Mouse (Mus musculus) heart, embryonic 14.5 days (tissue): ENCODE data around the gene Gfral. TPM values are rescaled to one million over a fixed set of nuclear protein-coding genes. Genes with fewer than 3 reads are reported as not detected.

ENCODE experiments used
- ATAC-seq: fragments of 200-750 bp; cut with Nextera tagmentation; 2 replicates; pipeline ENCODE4 v1.8.0; 2017; ENCODE audit warnings: low read depth, moderate TSS enrichment; ENCODE audit not compliant: insufficient number of reproducible peaks, insufficient read depth, low FRiP score
- H3K27ac ChIP-seq, 2 experiments: fragments of 200-500 bp in 1 of 2; fragments of 300-500 bp in 1 of 2; sonication (generic) in 1 of 2; replicated peaks in 1 of 2; 2 replicates each; pipeline ENCODE4 v1.5.1; 2012 to 2014; ENCODE audit warnings: low read depth in 2 of 2, low read length in 2 of 2, control low read depth in 1 of 2, mild to moderate bottlenecking in 1 of 2, mixed read lengths in 1 of 2; ENCODE audit not compliant: control insufficient read depth in 1 of 2, insufficient read depth in 1 of 2
- H3K27me3 ChIP-seq: fragments of 300-500 bp; sonication (generic); 2 replicates; pipeline ENCODE4 v1.6.1; 2014; ENCODE audit warnings: mild to moderate bottlenecking, low read length, control low read depth; ENCODE audit not compliant: control insufficient read depth, insufficient read depth
- H3K36me3 ChIP-seq: fragments of 300-500 bp; sonication (generic); 2 replicates; pipeline ENCODE4 v1.6.1; 2014; ENCODE audit warnings: mild to moderate bottlenecking, control low read depth, low read length, mixed read lengths; ENCODE audit not compliant: control insufficient read depth, insufficient read depth
- H3K4me1 ChIP-seq, 2 experiments: fragments of 200-500 bp in 1 of 2; fragments of 300-500 bp in 1 of 2; sonication (generic) in 1 of 2; 2 replicates each; pipeline ENCODE4 v1.6.1; 2012 to 2014; ENCODE audit warnings: low read length in 2 of 2, control low read depth in 1 of 2, mixed read lengths in 1 of 2; ENCODE audit not compliant: control insufficient read depth in 2 of 2, insufficient read depth in 2 of 2
- H3K4me2 ChIP-seq: fragments of 300-500 bp; sonication (generic); 2 replicates; pipeline ENCODE4 v1.6.1; 2014; ENCODE audit warnings: mild to moderate bottlenecking, low read length
- H3K4me3 ChIP-seq, 2 experiments: fragments of 200-500 bp in 1 of 2; fragments of 300-500 bp in 1 of 2; sonication (generic) in 1 of 2; 2 replicates each; pipeline ENCODE4 v1.5.1; 2012 to 2014; ENCODE audit warnings: low read length in 2 of 2, mild to moderate bottlenecking in 2 of 2, control low read depth in 1 of 2, low read depth in 1 of 2, moderate library complexity in 1 of 2; ENCODE audit not compliant: control insufficient read depth in 1 of 2, insufficient read depth in 1 of 2
- H3K9ac ChIP-seq: fragments of 300-500 bp; sonication (generic); 2 replicates; pipeline ENCODE4 v1.6.1; 2014; ENCODE audit warnings: mild to moderate bottlenecking, low read length
- H3K9me3 ChIP-seq: fragments of 300-500 bp; sonication (generic); 2 replicates; pipeline ENCODE4 v1.6.1; 2016; ENCODE audit warnings: low read length, control low read depth; ENCODE audit not compliant: control insufficient read depth
- WGBS: fragments of 180-500 bp; shearing (Covaris S2); extraction: QIAGEN DNeasy Blood & Tissue Kit; methylation state at CpG from one replicate; pipeline ENCODE4 v1.1.7; 2014; 5-methylcytosine and 5-hydroxymethylcytosine counted together
- polyA plus RNA-seq: library from polyadenylated mRNA; unstranded; fragments of >200 nt; fragmentation: Nextera tagmentation; extraction: Ambion mirVana; gene quantifications from 2 replicates; pipeline ENCODE4 v1.2.1, GENCODE M21; 2014

The Gfral gene
- polyA plus RNA-seq, 1 experiment from 2014 or later, result not detected

- ATAC-seq, result no peak
- Histone ChIP-seq H3K4me2 (peak overlapping the region; percentile 90), H3K27me3 (no peaks in the 10 kb centered on the region), H3K27ac (peak overlapping the region; percentile 27 to 53; a peak in 3 of 4 replicates), H3K9ac (peak overlapping the region; percentile 69), H3K4me3 (peak overlapping the region; percentile 48 to 51), H3K36me3 (no peaks in the 10 kb centered on the region), H3K9me3 (no peaks in the 10 kb centered on the region), H3K4me1 (peaks cover 0 to 4% of the 10 kb centered on the region in 2 experiments; a peak in 1 of 4 replicates)
- 2% methylated on average over 14 of the region's 14 CpGs for WGBS
These were observed 22.6 kb upstream of the Gfral start for GRCm38 (mm10) chr9:76235945-76236503.

DNA sequence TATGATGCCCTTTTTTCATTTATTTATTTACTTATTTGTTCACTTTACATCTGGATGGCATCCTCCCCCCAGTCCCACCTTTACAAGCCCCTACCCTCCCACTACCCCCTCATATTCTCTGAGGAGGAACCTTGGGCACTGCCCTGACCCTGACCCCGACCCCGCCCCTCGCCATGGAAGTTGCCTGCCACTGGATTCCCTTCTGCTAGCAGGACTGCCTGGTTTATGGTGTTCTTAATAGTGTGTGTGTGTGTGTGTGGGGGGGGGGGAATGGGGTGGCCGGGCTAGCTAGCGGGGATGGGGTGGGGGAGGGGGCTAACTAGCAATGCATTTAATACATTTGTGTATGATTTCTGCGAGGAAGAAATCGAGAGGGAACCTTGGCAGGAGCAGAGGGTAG lies 21.4 kb upstream of the Gfral start:
- 67% methylated on average over 7 of the region's 7 CpGs for WGBS

DNA sequence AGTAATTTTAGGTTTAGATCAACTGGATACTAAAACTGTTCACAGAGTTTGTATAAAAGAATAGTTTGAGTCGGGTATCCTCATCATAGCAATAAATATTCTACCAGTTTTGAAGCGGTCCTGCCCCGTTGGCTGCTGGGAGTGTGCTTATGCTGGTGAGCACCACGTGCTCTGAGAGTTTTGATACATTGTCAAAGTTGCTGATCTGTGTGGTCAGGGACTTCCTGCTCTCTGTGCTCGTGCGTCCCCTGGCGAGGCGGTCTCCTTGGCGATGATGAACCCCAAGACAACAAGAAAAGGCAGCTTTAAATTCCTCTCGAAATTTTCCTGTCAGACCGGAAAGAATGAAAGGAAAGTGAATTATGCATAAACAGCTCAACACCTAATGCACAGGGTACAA lies 16.9 kb upstream of the Gfral start:
- 60% methylated on average over 11 of the region's 11 CpGs for WGBS
- H3K27ac ChIP-seq, result no peak overlapping the region
- H3K36me3 ChIP-seq, result no peaks in the 10 kb centered on the region
- H3K9ac ChIP-seq, result no peak overlapping the region
- peaks cover 0 to 2% of the 10 kb centered on the region in 2 experiments; a peak in 2 of 4 replicates for H3K4me1 ChIP-seq
- ATAC-seq, result no peak
- no peak overlapping the region for H3K4me2 ChIP-seq
- no peaks in the 10 kb centered on the region for H3K9me3 ChIP-seq
- H3K4me3 ChIP-seq, result no peak overlapping the region
- no peaks in the 10 kb centered on the region for H3K27me3 ChIP-seq

More for the DNA sequence above, 21.4 kb upstream of the Gfral start:
- no peaks in the 10 kb centered on the region for H3K36me3 ChIP-seq
- no peak for ATAC-seq
- H3K4me3 ChIP-seq, result no peak overlapping the region
- H3K9ac ChIP-seq, result no peak overlapping the region
- no peak overlapping the region for H3K27ac ChIP-seq
- no peaks in the 10 kb centered on the region for H3K27me3 ChIP-seq
- no peak overlapping the region for H3K4me2 ChIP-seq
- peaks cover 0 to 4% of the 10 kb centered on the region in 2 experiments; a peak in 1 of 4 replicates for H3K4me1 ChIP-seq
- H3K9me3 ChIP-seq, result no peaks in the 10 kb centered on the region

GRCm38 (mm10) chr9:76217178-76217975 lies 3.9 kb upstream of the Gfral start:
- Histone ChIP-seq H3K9me3 (no peaks in the 10 kb centered on the region), H3K4me2 (no peak overlapping the region), H3K27ac (no peak overlapping the region), H3K36me3 (no peaks in the 10 kb centered on the region), H3K4me1 (no peaks in the 10 kb centered on the region), H3K9ac (no peak overlapping the region), H3K4me3 (no peak overlapping the region), H3K27me3 (no peaks in the 10 kb centered on the region)
- ATAC-seq, result no peak
- WGBS, result 68% methylated on average over 4 of the region's 4 CpGs

GRCm38 (mm10) chr9:76214678-76215077 lies 1.2 kb upstream of the Gfral start:
- Histone ChIP-seq H3K27ac (no peak overlapping the region), H3K9ac (no peak overlapping the region), H3K36me3 (no peaks in the 10 kb centered on the region), H3K27me3 (no peaks in the 10 kb centered on the region), H3K4me1 (no peaks in the 10 kb centered on the region), H3K4me3 (no peak overlapping the region), H3K9me3 (no peaks in the 10 kb centered on the region), H3K4me2 (no peak overlapping the region)
- 72% methylated on average over 4 of the region's 4 CpGs for WGBS
- no peak for ATAC-seq

DNA sequence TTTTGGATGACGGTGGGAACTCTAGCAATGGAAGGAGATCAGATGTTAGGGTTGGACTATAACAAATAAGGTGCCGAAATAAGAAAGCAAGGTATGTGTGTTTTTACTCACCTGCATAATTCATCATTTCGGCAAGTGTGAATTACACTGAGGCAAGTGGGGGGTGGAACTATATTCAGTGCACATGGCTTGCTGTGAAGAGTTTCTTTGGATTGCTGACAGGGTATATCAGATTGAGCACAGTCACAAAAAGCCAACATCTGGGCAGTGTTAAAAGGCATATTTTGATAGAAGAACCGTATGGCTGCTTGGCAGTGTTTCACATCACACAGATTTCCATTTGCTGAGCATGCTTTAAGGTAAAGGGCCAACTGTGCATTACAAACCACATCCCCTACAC lies 16.5 kb downstream of the Gfral start:
- H3K27ac ChIP-seq, result no peak overlapping the region
- ATAC-seq, result no peak
- 68% methylated on average over 4 of the region's 4 CpGs for WGBS
- no peak overlapping the region for H3K9ac ChIP-seq
- H3K4me1 ChIP-seq, result no peaks in the 10 kb centered on the region
- H3K9me3 ChIP-seq, result no peaks in the 10 kb centered on the region
- H3K27me3 ChIP-seq, result no peaks in the 10 kb centered on the region
- no peak overlapping the region for H3K4me3 ChIP-seq
- no peaks in the 10 kb centered on the region for H3K36me3 ChIP-seq
- no peak overlapping the region for H3K4me2 ChIP-seq

- Histone ChIP-seq H3K36me3 (no peaks in the 10 kb centered on the region), H3K4me2 (no peak overlapping the region), H3K27ac (no peak overlapping the region), H3K4me1 (no peaks in the 10 kb centered on the region), H3K27me3 (no peaks in the 10 kb centered on the region), H3K9me3 (no peaks in the 10 kb centered on the region), H3K4me3 (no peak overlapping the region), H3K9ac (no peak overlapping the region)
- no peak for ATAC-seq
These were observed 34.2 kb downstream of the Gfral start for GRCm38 (mm10) chr9:76179221-76179620.
